Mouse (Mus musculus) monocyte, adult 2 months (primary cell): ENCODE measurements around the gene Ndufb8.

Experiments
- DNase-seq, 2 experiments: peaks; one replicate each; pipeline ENCODE4 v3.0.0; 2022; ENCODE audit warnings: low spot score in 2 of 2, low read depth in 1 of 2

Gene Ndufb8

GRCm38 (mm10) chr19:44554861-44555590 lies at the start of gene Ndufb8:
Gene Ndufb8, minus strand, starts transcription at chr19:44555440.
- DNase-seq, result peak; percentile 83 to 89

GRCm38 (mm10) chr19:44594180-44594579 lies 38.9 kb upstream of the Ndufb8 start:
- no peak for DNase-seq

- no peak for DNase-seq
Measured at GRCm38 (mm10) chr19:44591638-44592037, 36.4 kb upstream of the Ndufb8 start.

GRCm38 (mm10) chr19:44590992-44591391 lies 35.8 kb upstream of the Ndufb8 start:
- DNase-seq, result no peak

GRCm38 (mm10) chr19:44589591-44590223 lies 34.5 kb upstream of the Ndufb8 start:
- no peak for DNase-seq

GRCm38 (mm10) chr19:44588036-44588435 lies 32.8 kb upstream of the Ndufb8 start:
- no peak for DNase-seq

GRCm38 (mm10) chr19:44582638-44583309 lies 27.5 kb upstream of the Ndufb8 start:
- DNase-seq, result peak; percentile 76 to 84

- no peak for DNase-seq
Measured at GRCm38 (mm10) chr19:44582103-44582502, 26.9 kb upstream of the Ndufb8 start.

- no peak for DNase-seq
Measured at GRCm38 (mm10) chr19:44578038-44578437, 22.8 kb upstream of the Ndufb8 start.

GRCm38 (mm10) chr19:44576275-44576674 lies 21.0 kb upstream of the Ndufb8 start:
- no peak for DNase-seq

- DNase-seq, result no peak
Measured at GRCm38 (mm10) chr19:44567763-44568162, 12.5 kb upstream of the Ndufb8 start.

- no peak for DNase-seq
Measured at GRCm38 (mm10) chr19:44564006-44564405, 8.8 kb upstream of the Ndufb8 start.

GRCm38 (mm10) chr19:44562652-44563206 lies 7.5 kb upstream of the Ndufb8 start, which contains the start of gene Hif1an:
Gene Hif1an, plus strand, starts transcription at chr19:44562850.
- peak; percentile 89 to 91 for DNase-seq

GRCm38 (mm10) chr19:44554490-44554860 lies 765 bp downstream of the Ndufb8 start:
- no peak for DNase-seq

- DNase-seq, result no peak
Measured at GRCm38 (mm10) chr19:44553286-44553685, 2.0 kb downstream of the Ndufb8 start.

- no peak for DNase-seq
Measured at GRCm38 (mm10) chr19:44552731-44553130, 2.5 kb downstream of the Ndufb8 start, which contains the start of gene Gm20538. Gene Gm20538, minus strand, starts transcription at chr19:44552831.

- DNase-seq, result no peak
Measured at GRCm38 (mm10) chr19:44545321-44546041, 9.8 kb downstream of the Ndufb8 start, which contains the start of gene Sec31b. Gene Sec31b, minus strand, starts transcription at chr19:44545864.

GRCm38 (mm10) chr19:44544775-44545174 lies 10.5 kb downstream of the Ndufb8 start:
- DNase-seq, result peak in 1 of 2 experiments; percentile 35

GRCm38 (mm10) chr19:44544372-44544771 lies 10.9 kb downstream of the Ndufb8 start:
- no peak for DNase-seq

GRCm38 (mm10) chr19:44542694-44543178 lies 12.5 kb downstream of the Ndufb8 start:
- no peak for DNase-seq

GRCm38 (mm10) chr19:44537416-44537815 lies 17.8 kb downstream of the Ndufb8 start:
- no peak for DNase-seq
